Mouse (Mus musculus) neural tube, embryonic 14.5 days (tissue): ENCODE measurements around the gene Grcc10. TPM values are rescaled to one million over a fixed set of nuclear protein-coding genes. Genes with fewer than 3 reads are reported as not detected.

Experiments
- ATAC-seq: fragments of 200-750 bp; cut with Nextera tagmentation; 2 replicates; pipeline ENCODE4 v1.8.0; 2017; ENCODE audit warnings: low read depth, mild to moderate bottlenecking, moderate TSS enrichment, moderate library complexity
- H3K27ac ChIP-seq: fragments of 300-500 bp; sonication (generic); 2 replicates; pipeline ENCODE4 v1.5.1; 2014; ENCODE audit warnings: low read depth, mild to moderate bottlenecking, control low read depth, low read length, moderate library complexity, mixed read lengths
- H3K27me3 ChIP-seq: fragments of 300-500 bp; sonication (generic); 2 replicates; pipeline ENCODE4 v1.6.1; 2014; ENCODE audit warnings: low read length; ENCODE audit not compliant: control insufficient read depth, insufficient read depth
- H3K36me3 ChIP-seq: fragments of 300-500 bp; sonication (generic); 2 replicates; pipeline ENCODE4 v1.6.1; 2014; ENCODE audit warnings: low read length, mixed read lengths; ENCODE audit not compliant: control insufficient read depth, insufficient read depth
- H3K4me1 ChIP-seq: fragments of 300-500 bp; sonication (generic); 2 replicates; pipeline ENCODE4 v1.6.1; 2014; ENCODE audit warnings: low read length; ENCODE audit not compliant: control insufficient read depth, insufficient read depth
- H3K4me2 ChIP-seq: fragments of 300-500 bp; sonication (generic); 2 replicates; pipeline ENCODE4 v1.6.1; 2014; ENCODE audit warnings: mild to moderate bottlenecking, low read depth, low read length, control low read depth
- H3K4me3 ChIP-seq: fragments of 300-500 bp; sonication (generic); 2 replicates; pipeline ENCODE4 v1.5.1; 2014; ENCODE audit warnings: low read depth, low read length, control low read depth, mixed read lengths
- H3K9ac ChIP-seq: fragments of 300-500 bp; sonication (generic); replicated peaks from 2 replicates; pipeline ENCODE4 v1.6.1; 2014; ENCODE audit warnings: low read depth, mild to moderate bottlenecking, control low read depth, low read length, mixed read lengths
- H3K9me3 ChIP-seq: fragments of 300-500 bp; sonication (generic); 2 replicates; pipeline ENCODE4 v1.6.1; 2016; ENCODE audit warnings: low read length; ENCODE audit not compliant: control insufficient read depth
- WGBS: fragments of 180-500 bp; shearing (Covaris S2); extraction: QIAGEN DNeasy Blood & Tissue Kit; methylation state at CpG from one replicate; pipeline ENCODE4 v1.1.7; 2014; 5-methylcytosine and 5-hydroxymethylcytosine counted together
- polyA plus RNA-seq: library from polyadenylated mRNA; unstranded; fragments of >200 nt; fragmentation: Nextera tagmentation; extraction: Ambion mirVana; gene quantifications from 2 replicates; pipeline ENCODE4 v1.2.1, GENCODE M21; 2014

Gene Grcc10
- polyA plus RNA-seq = 634 and 689 TPM in 2 replicates

- Histone ChIP-seq H3K9ac (peak within 1 kb of the TSS; percentile 86), H3K36me3 (peaks cover 21% of the 10 kb centered on the region), H3K27me3 (no peaks in the 10 kb centered on the region), H3K4me2 (peak within 1 kb of the TSS; percentile 83), H3K9me3 (no peaks in the 10 kb centered on the region), H3K4me3 (peak within 1 kb of the TSS; percentile 61), H3K27ac (peak within 1 kb of the TSS; percentile 99), H3K4me1 (peaks cover 18% of the 10 kb centered on the region)
- WGBS = under 1% methylated on average over 41 of the region's 41 CpGs
- peak; percentile 80 for ATAC-seq
These were observed at the start of gene Grcc10 for GRCm38 (mm10) chr6:124740888-124741761. Gene Grcc10, minus strand, starts transcription at chr6:124741374.

GRCm38 (mm10) chr6:124790121-124790520 lies 48.9 kb upstream of the Grcc10 start:
- H3K27ac ChIP-seq = no peak overlapping the region
- no peaks in the 10 kb centered on the region for H3K4me1 ChIP-seq
- H3K27me3 ChIP-seq = no peaks in the 10 kb centered on the region
- no peak overlapping the region for H3K4me3 ChIP-seq
- WGBS = 77% methylated on average over 4 of the region's 4 CpGs
- no peaks in the 10 kb centered on the region for H3K36me3 ChIP-seq
- H3K9ac ChIP-seq = no peak overlapping the region
- ATAC-seq = no peak
- no peak overlapping the region for H3K4me2 ChIP-seq
- no peaks in the 10 kb centered on the region for H3K9me3 ChIP-seq

GRCm38 (mm10) chr6:124789519-124789918 lies 48.3 kb upstream of the Grcc10 start:
- Histone ChIP-seq H3K9me3 (no peaks in the 10 kb centered on the region), H3K4me2 (no peak overlapping the region), H3K4me1 (no peaks in the 10 kb centered on the region), H3K9ac (no peak overlapping the region), H3K27ac (no peak overlapping the region), H3K4me3 (no peak overlapping the region), H3K27me3 (no peaks in the 10 kb centered on the region), H3K36me3 (no peaks in the 10 kb centered on the region)
- 83% methylated on average over 4 of the region's 4 CpGs for WGBS
- ATAC-seq = no peak

- no peak overlapping the region for H3K9ac ChIP-seq
- no peak overlapping the region for H3K27ac ChIP-seq
- H3K4me2 ChIP-seq = no peak overlapping the region
- H3K27me3 ChIP-seq = no peaks in the 10 kb centered on the region
- H3K36me3 ChIP-seq = no peaks in the 10 kb centered on the region
- 80% methylated on average over 10 of the region's 10 CpGs for whole genome bisulfite sequencing
- no peak overlapping the region for H3K4me3 ChIP-seq
- no peaks in the 10 kb centered on the region for H3K4me1 ChIP-seq
- H3K9me3 ChIP-seq = no peaks in the 10 kb centered on the region
- no peak for ATAC-seq
These were observed 46.5 kb upstream of the Grcc10 start for GRCm38 (mm10) chr6:124787722-124788121.

GRCm38 (mm10) chr6:124786756-124787420 lies 45.7 kb upstream of the Grcc10 start:
- Histone ChIP-seq H3K9ac (no peak overlapping the region), H3K27ac (no peak overlapping the region), H3K36me3 (no peaks in the 10 kb centered on the region), H3K4me3 (no peak overlapping the region), H3K9me3 (no peaks in the 10 kb centered on the region), H3K27me3 (no peaks in the 10 kb centered on the region), H3K4me1 (no peaks in the 10 kb centered on the region), H3K4me2 (no peak overlapping the region)
- 61% methylated on average over 8 of the region's 8 CpGs for WGBS
- ATAC-seq = no peak

GRCm38 (mm10) chr6:124782436-124782835 lies 41.3 kb upstream of the Grcc10 start:
- Histone ChIP-seq H3K27me3 (no peaks in the 10 kb centered on the region), H3K4me1 (peaks cover 5% of the 10 kb centered on the region; the same call in 1 of the 2 replicates), H3K36me3 (no peaks in the 10 kb centered on the region), H3K4me3 (no peak overlapping the region), H3K9me3 (no peaks in the 10 kb centered on the region), H3K27ac (no peak overlapping the region), H3K4me2 (no peak overlapping the region), H3K9ac (no peak overlapping the region)
- no peak for ATAC-seq
- WGBS = 21% methylated on average over 6 of the region's 6 CpGs

GRCm38 (mm10) chr6:124780917-124781316 lies 39.7 kb upstream of the Grcc10 start:
- no peaks in the 10 kb centered on the region for H3K9me3 ChIP-seq
- H3K4me3 ChIP-seq = no peak overlapping the region
- H3K27me3 ChIP-seq = no peaks in the 10 kb centered on the region
- no peak overlapping the region for H3K27ac ChIP-seq
- no peak overlapping the region for H3K9ac ChIP-seq
- no peak for ATAC-seq
- WGBS = 85% methylated on average over 7 of the region's 7 CpGs
- no peaks in the 10 kb centered on the region for H3K36me3 ChIP-seq
- H3K4me1 ChIP-seq = peaks cover 5% of the 10 kb centered on the region; the same call in 1 of the 2 replicates
- H3K4me2 ChIP-seq = no peak overlapping the region

- H3K27ac ChIP-seq = no peak overlapping the region
- H3K4me1 ChIP-seq = peaks cover 5% of the 10 kb centered on the region; the same call in 1 of the 2 replicates
- ATAC-seq = 0 out of 2 replicates have a peak, but pooled peaks have one; percentile 31
- peak overlapping the region; percentile 29; the same call in 1 of the 2 replicates for H3K9ac ChIP-seq
- peak overlapping the region; percentile 28 for H3K4me3 ChIP-seq
- no peaks in the 10 kb centered on the region for H3K36me3 ChIP-seq
- H3K9me3 ChIP-seq = no peaks in the 10 kb centered on the region
- peak overlapping the region; percentile 59 for H3K4me2 ChIP-seq
- no peaks in the 10 kb centered on the region for H3K27me3 ChIP-seq
- WGBS = 5% methylated on average over 10 of the region's 10 CpGs
These were observed 38.8 kb upstream of the Grcc10 start for GRCm38 (mm10) chr6:124779984-124780416.
